Mouse (Mus musculus) E14TG2a.4 (cell line): ENCODE data around the gene Tecpr1.

ENCODE experiments used
- CTCF ChIP-seq: conservative IDR thresholded peaks from 2 replicates; pipeline ENCODE4 v1.5.1; 2014; ENCODE audit warnings: low read length
- POU5F1 ChIP-seq: IDR thresholded peaks from 2 replicates; pipeline ENCODE4 v1.6.1; 2014; ENCODE audit warnings: low read length, borderline replicate concordance

GRCm38 (mm10) chr5:144259228-144259627 is 35.8 kb upstream of the Tecpr1 start:
- TF ChIP-seq CTCF, result no peak
- no peak for TF ChIP-seq POU5F1
